Mouse (Mus musculus) heart, adult 2 months (tissue): ENCODE measurements around the gene Tgfbr3.

Experiments used
- CTCF ChIP-seq: fragments of 200-600 bp; IDR thresholded peaks from 2 replicates; pipeline ENCODE4 v1.8.1; 2022; ENCODE audit warnings: antibody characterized with exemption, mild to moderate bottlenecking, moderate library complexity
- POLR2A ChIP-seq: fragments of 200-500 bp; IDR thresholded peaks from 2 replicates; pipeline ENCODE4 v1.6.1; 2011; ENCODE audit warnings: mild to moderate bottlenecking, low read depth, low read length, control low read depth; ENCODE audit not compliant: insufficient read depth

DNA sequence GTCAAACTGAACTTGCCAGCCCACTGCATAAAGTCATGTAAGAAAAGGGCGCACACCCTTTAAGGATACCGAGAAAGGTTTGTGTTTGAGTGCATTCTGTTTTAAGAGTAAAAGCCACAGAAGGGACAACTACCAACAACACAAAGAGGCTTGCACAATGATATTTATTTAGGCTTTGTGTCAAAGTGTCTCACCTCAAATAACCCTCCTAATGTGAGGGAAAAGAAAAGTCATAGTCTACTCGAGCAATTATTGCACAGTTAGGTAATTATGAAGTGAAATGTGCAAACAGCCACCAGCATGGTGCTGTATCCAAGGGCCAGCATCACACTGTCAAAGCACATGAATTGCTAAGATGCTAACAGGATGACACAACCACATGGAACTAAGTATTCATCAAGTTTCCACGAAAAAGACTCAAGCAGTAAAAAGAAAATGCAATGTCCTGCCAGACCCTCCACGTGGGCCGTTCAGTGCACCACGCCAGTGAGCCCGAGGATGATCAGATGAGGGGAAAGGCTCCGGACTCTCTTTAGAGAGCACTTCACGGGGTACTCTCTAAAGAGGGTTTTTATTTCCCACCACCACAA lies 5.4 kb downstream of the Tgfbr3 start:
- TF ChIP-seq POLR2A (no peak), CTCF (no peak)
